Mouse (Mus musculus) hindbrain, embryonic 15.5 days (tissue): Measurements from ENCODE around the gene Fmnl3. TPM values are rescaled to one million over a fixed set of nuclear protein-coding genes. Genes with fewer than 3 reads are reported as not detected.
"Not testable (repeated sequence)": the region's sequence is repeated elsewhere in the genome, so short reads cannot be mapped to it uniquely, and the experiment has no call there.

Source experiments
- ATAC-seq: fragments of 200-750 bp; cut with Nextera tagmentation; 2 replicates; pipeline ENCODE4 v1.8.0; 2017; ENCODE audit warnings: low read depth, moderate number of reproducible peaks, moderate TSS enrichment; ENCODE audit not compliant: low FRiP score
- H3K27ac ChIP-seq: fragments of 300-500 bp; sonication (generic); replicated peaks from 2 replicates; pipeline ENCODE4 v1.5.1; 2015; ENCODE audit warnings: mild to moderate bottlenecking, inconsistent platforms
- H3K27me3 ChIP-seq: fragments of 300-500 bp; sonication (generic); 2 replicates; pipeline ENCODE4 v1.6.1; 2015; ENCODE audit warnings: control low read depth, inconsistent platforms
- H3K36me3 ChIP-seq: fragments of 300-500 bp; sonication (generic); 2 replicates; pipeline ENCODE4 v1.6.1; 2015; ENCODE audit warnings: control low read depth, inconsistent platforms
- H3K4me1 ChIP-seq: fragments of 300-500 bp; sonication (generic); replicated peaks from 2 replicates; pipeline ENCODE4 v1.6.1; 2015; ENCODE audit warnings: control low read depth, inconsistent platforms
- H3K4me2 ChIP-seq: fragments of 300-500 bp; sonication (generic); 2 replicates; pipeline ENCODE4 v1.6.1; 2015; ENCODE audit warnings: moderate library complexity, mild to moderate bottlenecking, inconsistent platforms
- H3K4me3 ChIP-seq: fragments of 300-500 bp; sonication (generic); 2 replicates; pipeline ENCODE4 v1.5.1; 2015; ENCODE audit warnings: mild to moderate bottlenecking, inconsistent platforms
- H3K9ac ChIP-seq: fragments of 300-500 bp; sonication (generic); 2 replicates; pipeline ENCODE4 v1.6.1; 2015; ENCODE audit warnings: inconsistent platforms
- H3K9me3 ChIP-seq: fragments of 300-500 bp; sonication (generic); 2 replicates; pipeline ENCODE4 v1.6.1; 2016; ENCODE audit warnings: control low read depth, inconsistent platforms
- WGBS: fragments of 180-500 bp; shearing (Covaris S2); methylation state at CpG from one replicate; pipeline ENCODE4 v1.1.7; 2015; 5-methylcytosine and 5-hydroxymethylcytosine counted together
- polyA plus RNA-seq: library from polyadenylated mRNA; unstranded; fragments of >200 nt; fragmentation: Nextera tagmentation; extraction: Ambion mirVana; gene quantifications from 2 replicates; pipeline ENCODE4 v1.2.1, GENCODE M21; 2015

The Fmnl3 gene
- polyA plus RNA-seq, 1 experiment from 2014 or later: 8.9 TPM

DNA sequence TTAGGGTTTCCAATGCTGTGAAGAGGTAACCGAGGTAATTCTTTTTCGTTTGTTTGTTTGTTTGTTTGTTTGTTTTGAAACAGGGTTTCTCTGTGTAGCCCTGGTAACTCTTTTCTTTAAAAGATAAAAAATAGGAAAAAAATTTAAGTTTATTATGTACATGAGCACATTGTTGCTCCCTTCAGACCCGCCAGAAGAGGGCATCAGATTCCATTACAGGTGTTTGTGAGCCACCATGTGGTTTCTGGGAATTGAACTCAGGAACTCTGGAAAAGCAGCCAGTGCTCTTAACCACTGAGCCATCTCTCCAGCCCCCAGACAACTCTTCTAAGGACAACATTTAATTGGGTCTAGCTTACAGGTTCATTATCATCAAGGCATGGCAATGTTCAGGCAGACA lies 15.8 kb upstream of the Fmnl3 start:
- WGBS: 65% methylated on average over 3 of the region's 3 CpGs
- not testable (repeated sequence) for ATAC-seq

DNA sequence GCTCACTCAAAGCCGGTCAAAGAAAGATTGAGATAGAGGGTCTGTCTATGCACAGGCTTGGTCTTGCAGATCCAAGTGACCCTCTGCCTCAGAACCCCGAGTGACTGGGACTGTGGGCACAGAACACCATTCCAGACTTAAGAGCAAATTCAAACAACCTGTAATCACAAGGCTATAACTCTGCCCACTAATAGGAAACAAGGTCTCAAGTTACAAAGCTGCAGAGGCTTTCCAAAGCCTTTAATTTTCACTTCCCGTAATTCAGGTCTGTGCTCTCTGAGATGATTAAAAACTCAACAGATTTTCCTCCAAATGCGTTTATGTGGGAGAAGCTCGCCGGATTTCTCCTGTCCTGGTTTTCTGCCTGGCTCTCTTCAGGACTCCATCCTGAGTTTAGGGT lies 13.8 kb upstream of the Fmnl3 start:
- Histone ChIP-seq H3K27ac (no peak overlapping the region), H3K36me3 (no peaks in the 10 kb centered on the region), H3K9me3 (no peaks in the 10 kb centered on the region), H3K4me2 (no peak overlapping the region), H3K27me3 (no peaks in the 10 kb centered on the region), H3K9ac (no peak overlapping the region), H3K4me1 (no peaks in the 10 kb centered on the region), H3K4me3 (no peak overlapping the region)
- WGBS: 80% methylated on average over 6 of the region's 6 CpGs
- no peak for ATAC-seq

More for the DNA sequence above, 15.8 kb upstream of the Fmnl3 start:
- H3K36me3 ChIP-seq, H3K4me2 ChIP-seq, H3K9ac ChIP-seq, H3K27me3 ChIP-seq, H3K27ac ChIP-seq, H3K4me3 ChIP-seq, H3K9me3 ChIP-seq, H3K4me1 ChIP-seq: not testable (repeated sequence)

DNA sequence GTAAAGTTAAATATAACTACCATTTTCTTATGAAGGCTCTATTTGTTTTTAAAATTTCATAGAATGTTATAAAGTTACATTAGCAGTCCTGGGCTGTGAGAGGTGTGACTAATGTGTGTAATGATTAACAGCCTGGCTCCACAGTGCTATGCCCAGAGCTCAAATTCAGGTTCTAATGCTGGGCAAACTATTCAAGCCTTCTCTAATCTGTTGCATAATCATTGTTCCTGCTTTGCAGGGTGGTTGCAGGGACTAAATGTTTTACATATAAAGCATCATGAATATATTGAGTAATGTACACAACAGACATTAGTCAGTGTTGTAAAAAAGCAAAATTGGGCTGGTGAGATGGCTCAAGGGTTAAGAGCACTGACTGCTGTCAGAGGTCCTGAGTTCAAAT lies 12.6 kb upstream of the Fmnl3 start:
- ATAC-seq: no peak
- no peak overlapping the region for H3K9ac ChIP-seq
- no peaks in the 10 kb centered on the region for H3K4me1 ChIP-seq
- H3K27ac ChIP-seq: no peak overlapping the region
- no peak overlapping the region for H3K4me2 ChIP-seq
- H3K27me3 ChIP-seq: no peaks in the 10 kb centered on the region
- H3K4me3 ChIP-seq: no peak overlapping the region
- no peaks in the 10 kb centered on the region for H3K9me3 ChIP-seq
- no peaks in the 10 kb centered on the region for H3K36me3 ChIP-seq

DNA sequence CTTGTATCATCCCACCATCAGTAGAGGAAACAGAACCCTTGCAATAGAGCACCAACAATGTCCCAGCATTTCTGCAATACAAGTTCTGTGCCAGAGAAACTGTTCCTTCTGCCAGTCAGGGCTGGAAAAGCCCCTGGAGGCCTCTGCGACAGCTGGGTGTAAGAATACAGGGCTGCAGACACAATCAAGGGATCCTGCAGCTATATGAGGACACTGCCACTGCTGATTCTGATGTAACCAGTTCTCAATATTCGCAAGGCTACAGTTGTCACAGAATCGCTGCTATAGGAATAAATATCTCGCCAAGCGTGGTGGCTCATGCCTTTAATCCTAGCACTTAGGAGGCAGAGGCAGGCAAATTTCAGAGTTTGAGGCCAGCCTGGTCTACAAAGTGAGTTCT lies 6.0 kb upstream of the Fmnl3 start:
- 0 out of 2 replicates have a peak, but pooled peaks cover 2% of the 10 kb centered on the region for H3K27me3 ChIP-seq
- ATAC-seq: no peak
- no peak overlapping the region for H3K27ac ChIP-seq
- H3K4me1 ChIP-seq: no peaks in the 10 kb centered on the region
- no peak overlapping the region for H3K9ac ChIP-seq
- H3K4me3 ChIP-seq: no peak overlapping the region
- H3K4me2 ChIP-seq: no peak overlapping the region
- no peaks in the 10 kb centered on the region for H3K9me3 ChIP-seq
- 85% methylated on average over 5 of the region's 5 CpGs for WGBS
- no peaks in the 10 kb centered on the region for H3K36me3 ChIP-seq

DNA sequence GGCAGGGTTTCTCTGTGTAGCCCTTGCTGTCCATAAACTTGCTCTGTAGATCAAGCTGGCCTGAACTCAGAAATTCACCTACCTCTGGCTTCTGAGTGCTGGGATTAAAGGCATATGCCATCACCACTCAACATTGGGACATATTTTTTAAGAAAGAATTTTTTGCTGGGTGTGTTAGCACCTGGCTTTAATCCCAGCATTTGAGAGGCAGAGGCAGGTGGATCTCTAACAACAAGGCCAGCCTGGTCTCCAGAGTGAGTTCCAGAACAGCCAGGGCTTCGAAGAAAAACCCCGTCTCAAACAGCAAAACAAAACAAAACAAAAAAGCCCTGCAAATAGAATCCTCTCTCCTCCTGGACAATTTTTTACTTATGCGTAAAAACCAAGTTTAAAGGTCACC lies 5.3 kb upstream of the Fmnl3 start:
- WGBS: 92% methylated on average over 3 of the region's 3 CpGs
- no peak for ATAC-seq
- 0 out of 2 replicates have a peak, but pooled peaks cover 2% of the 10 kb centered on the region for H3K27me3 ChIP-seq

DNA sequence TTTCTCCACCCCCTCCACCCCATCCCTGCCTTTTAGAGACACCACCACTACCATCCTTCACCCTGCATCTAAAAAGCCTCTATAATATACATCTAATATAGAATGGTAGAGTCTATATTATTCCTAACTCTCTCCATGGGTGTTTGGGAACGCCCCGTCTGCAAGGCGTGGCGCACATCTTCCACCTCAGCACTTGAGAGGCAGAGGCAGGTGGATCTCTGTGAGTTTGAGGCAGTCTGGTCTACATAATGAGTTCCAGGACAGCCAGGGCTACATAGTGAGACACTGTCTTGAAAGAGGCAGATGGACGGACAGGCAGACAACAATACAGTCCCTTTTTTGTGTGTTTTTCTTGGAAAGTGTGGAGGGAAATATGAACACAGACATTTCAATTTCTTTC lies 4.8 kb upstream of the Fmnl3 start:
- H3K4me2 ChIP-seq: no peak overlapping the region
- ATAC-seq: no peak
- H3K4me1 ChIP-seq: 0 out of 2 replicates have a peak, but pooled peaks cover 4% of the 10 kb centered on the region
- H3K36me3 ChIP-seq: no peaks in the 10 kb centered on the region
- H3K27ac ChIP-seq: no peak overlapping the region
- no peak overlapping the region for H3K9ac ChIP-seq
- H3K4me3 ChIP-seq: no peak overlapping the region
- H3K9me3 ChIP-seq: no peaks in the 10 kb centered on the region
- 0 out of 2 replicates have a peak, but pooled peaks cover 2% of the 10 kb centered on the region for H3K27me3 ChIP-seq
- WGBS: 86% methylated on average over 5 of the region's 5 CpGs

More for the DNA sequence above, 5.3 kb upstream of the Fmnl3 start:
- no peak overlapping the region for H3K27ac ChIP-seq
- 0 out of 2 replicates have a peak, but pooled peaks cover 2% of the 10 kb centered on the region for H3K4me1 ChIP-seq
- H3K9ac ChIP-seq: no peak overlapping the region
- no peak overlapping the region for H3K4me3 ChIP-seq
- H3K9me3 ChIP-seq: no peaks in the 10 kb centered on the region
- H3K4me2 ChIP-seq: no peak overlapping the region
- no peaks in the 10 kb centered on the region for H3K36me3 ChIP-seq

DNA sequence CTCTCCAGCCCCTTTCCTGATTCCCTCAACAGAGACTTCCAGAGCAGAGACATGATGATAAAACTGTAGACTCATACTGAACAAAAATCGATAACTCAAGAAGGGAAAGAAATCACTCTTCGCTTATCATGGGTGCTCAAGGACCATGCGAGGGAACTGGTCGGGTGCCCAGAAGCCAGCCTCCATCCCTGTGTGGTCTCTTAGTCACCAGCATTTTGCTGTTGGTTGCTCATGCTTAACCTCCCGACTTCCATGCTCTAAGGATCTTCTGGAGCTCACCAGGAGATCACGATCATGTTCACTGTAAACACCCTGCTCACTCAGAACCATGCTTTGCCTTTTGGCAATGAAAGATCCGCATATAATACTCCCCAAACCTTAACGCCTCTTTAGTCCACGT lies 2.5 kb upstream of the Fmnl3 start:
- no peak overlapping the region for H3K9ac ChIP-seq
- H3K4me1 ChIP-seq: peaks cover 21% of the 10 kb centered on the region
- H3K27ac ChIP-seq: no peak overlapping the region
- H3K4me2 ChIP-seq: no peak overlapping the region
- WGBS: 84% methylated on average over 9 of the region's 9 CpGs
- H3K27me3 ChIP-seq: 0 out of 2 replicates have a peak, but pooled peaks cover 2% of the 10 kb centered on the region
- H3K4me3 ChIP-seq: no peak overlapping the region
- no peaks in the 10 kb centered on the region for H3K9me3 ChIP-seq
- no peaks in the 10 kb centered on the region for H3K36me3 ChIP-seq
- no peak for ATAC-seq

DNA sequence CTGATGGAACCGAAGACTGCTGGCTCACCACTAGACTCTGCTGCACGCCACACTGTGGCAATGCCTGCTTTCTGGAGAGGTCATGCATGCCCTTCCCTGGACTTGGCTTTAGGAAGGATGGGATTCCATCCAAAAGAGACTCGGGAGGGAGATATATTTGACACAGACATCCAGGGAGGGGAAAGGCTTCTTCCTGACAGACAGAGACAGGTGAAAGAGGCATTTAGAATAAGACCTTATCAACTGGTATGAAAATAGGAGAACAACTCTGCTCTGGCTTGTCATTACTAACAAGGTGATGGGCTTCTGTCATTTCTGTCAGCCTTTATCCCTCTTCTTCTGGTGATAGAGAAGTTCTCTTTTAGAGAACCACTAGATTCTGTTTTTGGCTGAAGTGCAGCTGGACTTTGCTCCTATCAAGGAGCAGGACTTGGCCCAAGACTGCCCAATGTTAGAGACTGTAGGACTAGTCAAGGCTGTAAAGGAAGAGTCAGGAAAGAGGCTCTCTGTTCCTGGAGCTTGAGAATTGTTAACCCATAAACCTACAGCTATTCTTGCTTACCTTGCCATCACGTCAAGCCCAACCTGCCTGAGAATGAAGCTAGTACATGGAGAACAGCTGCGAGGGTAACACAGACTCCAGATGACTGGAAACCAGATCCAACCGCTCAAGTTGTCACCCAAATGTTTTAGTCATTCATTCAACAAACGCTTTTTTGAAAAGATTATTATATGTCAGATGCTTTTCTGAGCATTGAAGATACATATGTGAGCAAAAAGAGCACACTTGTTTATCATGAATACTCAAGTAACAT lies 1.5 kb upstream of the Fmnl3 start:
- H3K9ac ChIP-seq: no peak overlapping the region
- no peak overlapping the region for H3K4me2 ChIP-seq
- H3K27ac ChIP-seq: no peak overlapping the region
- H3K4me1 ChIP-seq: peaks cover 21% of the 10 kb centered on the region
- 0 out of 2 replicates have a peak, but pooled peaks cover 2% of the 10 kb centered on the region for H3K27me3 ChIP-seq
- no peak overlapping the region for H3K4me3 ChIP-seq
- no peaks in the 10 kb centered on the region for H3K36me3 ChIP-seq
- H3K9me3 ChIP-seq: no peaks in the 10 kb centered on the region
- WGBS: 93% methylated on average over 7 of the region's 7 CpGs
- ATAC-seq: no peak

DNA sequence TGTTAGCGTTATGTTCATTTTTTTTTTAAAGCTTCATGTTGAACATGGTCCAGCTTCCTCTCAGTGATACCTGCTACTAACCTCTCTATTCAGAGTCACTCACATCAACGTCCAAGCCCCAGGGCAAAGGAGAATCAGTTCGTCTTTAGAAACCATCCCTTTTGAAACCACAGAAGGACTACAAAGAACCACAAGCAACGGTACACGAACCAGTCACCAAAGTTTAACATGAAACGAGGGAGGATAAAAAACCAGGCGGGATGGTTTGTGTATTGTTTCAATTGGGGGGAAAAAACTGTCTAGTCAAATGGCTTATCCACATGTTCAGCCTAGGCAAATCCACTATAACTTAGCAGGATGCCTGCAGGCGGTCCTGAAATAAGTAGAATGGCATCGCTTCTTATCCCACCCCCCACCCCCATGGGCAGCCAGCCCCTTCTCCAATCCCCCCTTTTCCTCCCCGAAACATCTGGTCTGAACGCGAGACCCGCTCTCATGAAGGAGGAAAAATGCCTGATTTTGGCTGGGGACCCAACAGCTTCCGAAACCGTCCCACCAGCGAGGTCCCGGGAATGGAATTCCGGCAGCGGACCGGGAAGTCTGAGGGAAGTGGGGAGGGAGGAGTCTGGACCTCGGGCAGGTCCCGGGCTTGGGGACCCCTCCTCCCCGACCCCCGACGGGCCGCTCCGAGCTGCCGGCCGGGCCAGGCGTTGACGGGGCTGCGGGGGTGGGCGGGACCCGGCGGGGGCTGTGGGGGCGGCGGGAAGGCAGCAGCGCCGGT lies 701 bp downstream of the Fmnl3 start:
- H3K9ac ChIP-seq: peak overlapping the region; percentile 78
- 0 out of 2 replicates have a peak, but pooled peaks cover 2% of the 10 kb centered on the region for H3K27me3 ChIP-seq
- no peak; the same call in 1 of the 2 replicates for ATAC-seq
- H3K4me1 ChIP-seq: peaks cover 21% of the 10 kb centered on the region
- H3K4me3 ChIP-seq: peak overlapping the region; percentile 90
- no peaks in the 10 kb centered on the region for H3K9me3 ChIP-seq
- WGBS: 4% methylated on average over 22 of the region's 39 CpGs
- no peaks in the 10 kb centered on the region for H3K36me3 ChIP-seq
- H3K27ac ChIP-seq: peak overlapping the region; percentile 86
- peak overlapping the region; percentile 70 for H3K4me2 ChIP-seq

DNA sequence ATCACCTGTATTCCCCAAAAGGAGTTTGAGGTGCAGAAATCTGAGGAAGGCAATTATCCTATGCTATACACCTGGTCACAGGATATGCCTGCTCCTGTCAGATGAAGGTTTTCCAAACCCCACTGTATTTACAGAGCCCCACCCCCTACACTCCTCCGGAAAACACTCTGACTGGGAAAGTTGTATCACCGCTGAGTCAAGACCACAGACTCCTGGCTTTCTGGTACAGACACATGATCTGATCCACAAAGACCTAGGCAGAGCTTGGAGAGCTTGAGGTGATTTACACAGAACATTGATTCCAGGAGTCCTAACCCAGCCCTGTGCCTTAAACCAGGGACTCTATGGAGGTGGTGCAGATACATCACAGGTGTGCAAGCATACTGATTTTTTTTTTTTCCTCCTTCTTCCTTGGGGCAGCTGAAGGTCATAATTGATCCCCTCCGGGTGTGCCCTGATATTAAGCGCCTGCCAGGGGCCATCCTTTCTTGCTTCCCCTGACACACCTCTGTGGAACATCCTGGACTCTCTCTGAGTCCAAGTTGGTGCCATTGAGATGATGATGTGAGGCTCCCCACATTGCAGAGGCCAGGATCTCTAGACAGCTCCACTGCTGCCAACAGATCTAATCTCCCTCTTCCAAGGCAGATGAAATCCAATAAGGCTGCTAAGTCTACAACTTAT lies 1.6 kb downstream of the Fmnl3 start:
- H3K9ac ChIP-seq: no peak overlapping the region
- peaks cover 24% of the 10 kb centered on the region for H3K4me1 ChIP-seq
- no peaks in the 10 kb centered on the region for H3K36me3 ChIP-seq
- 0 out of 2 replicates have a peak, but pooled peaks cover 2% of the 10 kb centered on the region for H3K27me3 ChIP-seq
- no peak overlapping the region for H3K27ac ChIP-seq
- 67% methylated on average over 4 of the region's 4 CpGs for WGBS
- no peak for ATAC-seq
- no peaks in the 10 kb centered on the region for H3K9me3 ChIP-seq
- peak overlapping the region; percentile 90 for H3K4me3 ChIP-seq
- H3K4me2 ChIP-seq: peak overlapping the region; percentile 70

DNA sequence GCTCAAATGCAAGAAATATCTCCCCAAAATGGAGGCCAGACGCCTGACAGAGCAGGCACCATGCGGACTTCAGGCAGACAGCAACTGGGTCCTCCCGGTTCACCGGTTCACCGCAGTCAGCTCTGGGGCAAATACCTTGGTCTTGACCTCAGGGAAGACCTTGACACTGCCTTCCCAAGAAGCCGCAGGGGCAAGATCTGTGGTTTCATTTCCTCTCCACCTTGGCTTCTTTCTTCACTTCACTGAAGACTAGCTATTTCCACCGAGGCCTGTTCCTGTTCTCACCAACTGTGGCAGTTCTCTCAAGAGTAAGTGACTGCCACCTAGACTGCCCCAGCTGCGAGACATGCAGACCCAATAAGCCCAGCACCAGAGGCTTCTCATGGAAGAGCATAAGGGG lies 5.4 kb downstream of the Fmnl3 start:
- H3K27ac ChIP-seq: no peak overlapping the region
- WGBS: 75% methylated on average over 8 of the region's 8 CpGs
- no peak for ATAC-seq

More for the DNA sequence above, 5.4 kb downstream of the Fmnl3 start:
- Histone ChIP-seq H3K36me3 (no peaks in the 10 kb centered on the region), H3K4me2 (no peak overlapping the region), H3K4me3 (no peak overlapping the region), H3K27me3 (no peaks in the 10 kb centered on the region), H3K9ac (no peak overlapping the region), H3K9me3 (no peaks in the 10 kb centered on the region), H3K4me1 (peaks cover 20% of the 10 kb centered on the region)
